Mouse (Mus musculus): Measurements from ENCODE around the gene C2cd4c. TPM values are rescaled to one million over a fixed set of nuclear protein-coding genes. Genes with fewer than 3 reads are reported as not detected.

The C2cd4c gene
- 12.4 and 13.3 TPM in 2 replicates for polyA plus RNA-seq (2012; rRNA removed)

- H3K4me3 ChIP-seq (ENCODE audit: insufficient read depth, low read length) = peak within 1 kb of the TSS; percentile 46
- H3K27ac ChIP-seq (ENCODE audit: insufficient read depth, low read length) = no peak within 1 kb of the TSS
- TF ChIP-seq POLR2A (IDR thresholded peaks at IDR 0.05; ENCODE audit: extremely low read depth, insufficient read depth, low read length) = no peak
- no peak for TF ChIP-seq CTCF (IDR thresholded peaks at IDR 0.05; ENCODE audit: extremely low read depth, insufficient read depth, low read length)
- 0 out of 2 replicates have a peak, but pooled peaks cover 2% of the 10 kb centered on the region for H3K4me1 ChIP-seq (ENCODE audit: control insufficient read depth, insufficient read depth, low read length)
Observed at GRCm38 (mm10) chr10:79613578-79614304, at the start of gene C2cd4c. Gene C2cd4c (minus strand): TSS chr10:79614025.

GRCm38 (mm10) chr10:79661861-79662260, 48.0 kb upstream of the C2cd4c start:
- no peak overlapping the region for H3K27ac ChIP-seq (ENCODE audit: insufficient read depth, low read length)
- H3K4me3 ChIP-seq (ENCODE audit: insufficient read depth, low read length) = no peak overlapping the region
- no peaks in the 10 kb centered on the region for H3K4me1 ChIP-seq (ENCODE audit: control insufficient read depth, insufficient read depth, low read length)
- TF ChIP-seq POLR2A (IDR thresholded peaks at IDR 0.05; ENCODE audit: extremely low read depth, insufficient read depth, low read length) (no peak), CTCF (IDR thresholded peaks at IDR 0.05; ENCODE audit: extremely low read depth, insufficient read depth, low read length) (no peak)

GRCm38 (mm10) chr10:79660298-79660697, 46.5 kb upstream of the C2cd4c start:
- Histone ChIP-seq H3K4me3 (ENCODE audit: insufficient read depth, low read length) (no peak overlapping the region), H3K27ac (ENCODE audit: insufficient read depth, low read length) (no peak overlapping the region), H3K4me1 (ENCODE audit: control insufficient read depth, insufficient read depth, low read length) (peaks cover 3% of the 10 kb centered on the region; the same call in 1 of the 2 replicates)
- TF ChIP-seq CTCF (IDR thresholded peaks at IDR 0.05; ENCODE audit: extremely low read depth, insufficient read depth, low read length) = no peak
- TF ChIP-seq POLR2A (IDR thresholded peaks at IDR 0.05; ENCODE audit: extremely low read depth, insufficient read depth, low read length) = no peak

- no peak for TF ChIP-seq CTCF (IDR thresholded peaks at IDR 0.05; ENCODE audit: extremely low read depth, insufficient read depth, low read length)
- TF ChIP-seq POLR2A (IDR thresholded peaks at IDR 0.05; ENCODE audit: extremely low read depth, insufficient read depth, low read length) = no peak
- Histone ChIP-seq H3K4me3 (ENCODE audit: insufficient read depth, low read length) (no peak overlapping the region), H3K4me1 (ENCODE audit: control insufficient read depth, insufficient read depth, low read length) (peaks cover 4% of the 10 kb centered on the region), H3K27ac (ENCODE audit: insufficient read depth, low read length) (no peak overlapping the region)
Observed at GRCm38 (mm10) chr10:79658829-79659228, 45.0 kb upstream of the C2cd4c start.

GRCm38 (mm10) chr10:79654946-79655395, 41.1 kb upstream of the C2cd4c start:
- no peak overlapping the region for H3K4me3 ChIP-seq (ENCODE audit: insufficient read depth, low read length)
- H3K27ac ChIP-seq (ENCODE audit: insufficient read depth, low read length) = peak overlapping the region; percentile 68
- TF ChIP-seq POLR2A (IDR thresholded peaks at IDR 0.05; ENCODE audit: extremely low read depth, insufficient read depth, low read length) (no peak), CTCF (IDR thresholded peaks at IDR 0.05; ENCODE audit: extremely low read depth, insufficient read depth, low read length) (no peak)
- peaks cover 4% of the 10 kb centered on the region for H3K4me1 ChIP-seq (ENCODE audit: control insufficient read depth, insufficient read depth, low read length)

GRCm38 (mm10) chr10:79652789-79653188, 39.0 kb upstream of the C2cd4c start:
- no peak overlapping the region for H3K4me3 ChIP-seq (ENCODE audit: insufficient read depth, low read length)
- no peak for TF ChIP-seq CTCF (IDR thresholded peaks at IDR 0.05; ENCODE audit: extremely low read depth, insufficient read depth, low read length)
- peaks cover 4% of the 10 kb centered on the region for H3K4me1 ChIP-seq (ENCODE audit: control insufficient read depth, insufficient read depth, low read length)
- no peak overlapping the region for H3K27ac ChIP-seq (ENCODE audit: insufficient read depth, low read length)

GRCm38 (mm10) chr10:79649070-79649751, 35.4 kb upstream of the C2cd4c start:
- TF ChIP-seq CTCF (IDR thresholded peaks at IDR 0.05; ENCODE audit: extremely low read depth, insufficient read depth, low read length) (peak; percentile 94), POLR2A (IDR thresholded peaks at IDR 0.05; ENCODE audit: extremely low read depth, insufficient read depth, low read length) (no peak)
- Histone ChIP-seq H3K4me3 (ENCODE audit: insufficient read depth, low read length) (no peak overlapping the region), H3K4me1 (ENCODE audit: control insufficient read depth, insufficient read depth, low read length) (no peaks in the 10 kb centered on the region), H3K27ac (ENCODE audit: insufficient read depth, low read length) (no peak overlapping the region)

- H3K27ac ChIP-seq (ENCODE audit: insufficient read depth, low read length) = no peak within 1 kb of the TSS
- H3K4me1 ChIP-seq (ENCODE audit: control insufficient read depth, insufficient read depth, low read length) = no peaks in the 10 kb centered on the region
- no peak within 1 kb of the TSS for H3K4me3 ChIP-seq (ENCODE audit: insufficient read depth, low read length)
- TF ChIP-seq CTCF (IDR thresholded peaks at IDR 0.05; ENCODE audit: extremely low read depth, insufficient read depth, low read length) (no peak), POLR2A (IDR thresholded peaks at IDR 0.05; ENCODE audit: extremely low read depth, insufficient read depth, low read length) (no peak)
Observed at GRCm38 (mm10) chr10:79645711-79646110, 31.9 kb upstream of the C2cd4c start, which contains the start of gene Odf3l2. Gene Odf3l2 (minus strand): TSS chr10:79645738.

- H3K4me3 ChIP-seq (ENCODE audit: insufficient read depth, low read length) = peak overlapping the region; percentile 58
- H3K4me1 ChIP-seq (ENCODE audit: control insufficient read depth, insufficient read depth, low read length) = peaks cover 3% of the 10 kb centered on the region
- peak overlapping the region; percentile 94; the same call in 1 of the 2 replicates for H3K27ac ChIP-seq (ENCODE audit: insufficient read depth, low read length)
- TF ChIP-seq CTCF (IDR thresholded peaks at IDR 0.05; ENCODE audit: extremely low read depth, insufficient read depth, low read length) = no peak
- no peak for TF ChIP-seq POLR2A (IDR thresholded peaks at IDR 0.05; ENCODE audit: extremely low read depth, insufficient read depth, low read length)
Observed at GRCm38 (mm10) chr10:79638486-79639204, 24.8 kb upstream of the C2cd4c start.

Data from cortical plate, adult 2 months (tissue).